25 mouse cellular contexts compared by ENCODE assay signal in genomic region chr5:52564351-52564750, GRCm38 (mm10). TPM values are rescaled to one million over a fixed set of nuclear protein-coding genes. Genes with fewer than 3 reads are reported as not detected.
DNase-seq lines count a peak whose midpoint lies in the region; ATAC-seq lines count a peak whose summit lies in the region.
"Had no signal": no experiment of that assay in that cellular context is flagged by ENCODE, and none has a peak within 500 bp of the region (broad histone marks: within the 10 kb centered on the region; RNA-seq: fewer than 3 reads in every experiment).

No protein-coding gene starts in this region.

- H3K4me3 ChIP-seq in hindbrain, embryonic 13.5 days = no peak overlapping the region
- H3K4me3 ChIP-seq in hindbrain, embryonic 14.5 days (replicated peaks; ENCODE audit: low read length) = no peak overlapping the region
- no peak overlapping the region for H3K4me3 ChIP-seq in midbrain, embryonic 16.5 days (ENCODE audit: low read depth, low read length)
- no peak overlapping the region for H3K4me3 ChIP-seq in midbrain, embryonic 11.5 days (ENCODE audit: low read depth, low read length)
- H3K4me3 ChIP-seq in intestine, embryonic 16.5 days (ENCODE audit: low read length) = 0 out of 2 replicates have a peak overlapping the region, but pooled peaks have one; percentile 68
- H3K4me3 ChIP-seq: erythroblast, embryonic 14.5 days had no signal

- intact Hi-C loops in left cerebral cortex, postnatal 4 days (cut with DNase I) = no loop called here

- DNase-seq in hindbrain, embryonic 14.5 days (ENCODE audit: low spot score) = no peak
- DNase-seq in midbrain, embryonic 11.5 days (ENCODE audit: low spot score, missing footprints) = no peak
- no peak for DNase-seq in left cerebral cortex, postnatal 4 days
- DNase-seq: adrenal gland, postnatal 36 days; B cell, adult 2 months; cerebellum, adult 2 months; gastrocnemius, adult 2 months; heart, postnatal 4 days; kidney, postnatal 25 days; lung, postnatal 10 days; spleen, adult 18-20 months; thymus, postnatal 4 days had no signal

- H3K4me1 ChIP-seq in hindbrain, embryonic 13.5 days (replicated peaks) = peaks cover 23% of the 10 kb centered on the region
- H3K4me1 ChIP-seq in hindbrain, embryonic 14.5 days (replicated peaks; ENCODE audit: control insufficient read depth, insufficient read depth, low read length) = peaks cover 8% of the 10 kb centered on the region; the same call in 1 of the 2 replicates
- peaks cover 12% of the 10 kb centered on the region; the same call in 1 of the 2 replicates for H3K4me1 ChIP-seq in midbrain, embryonic 16.5 days (ENCODE audit: control insufficient read depth, insufficient read depth, low read length)
- peaks cover 3% of the 10 kb centered on the region for H3K4me1 ChIP-seq in midbrain, embryonic 11.5 days (ENCODE audit: control insufficient read depth, insufficient read depth, low read length)
- peaks cover 14% of the 10 kb centered on the region for H3K4me1 ChIP-seq in intestine, embryonic 16.5 days (ENCODE audit: control insufficient read depth, insufficient read depth, low read length)

- H3K27ac ChIP-seq in hindbrain, embryonic 13.5 days = no peak overlapping the region
- no peak overlapping the region for H3K27ac ChIP-seq in hindbrain, embryonic 14.5 days
- no peak overlapping the region for H3K27ac ChIP-seq in midbrain, embryonic 16.5 days (ENCODE audit: low read length)
- no peak overlapping the region for H3K27ac ChIP-seq in midbrain, embryonic 11.5 days (ENCODE audit: low read depth, low read length)
- H3K27ac ChIP-seq in intestine, embryonic 16.5 days (ENCODE audit: low read length) = peak overlapping the region; percentile 35
- H3K27ac ChIP-seq: gastrocnemius, adult 2 months; heart, embryonic 13.5 days; left cerebral cortex, adult 2 months; limb, embryonic 15.5 days had no signal

- no peak overlapping the region for H3K9ac ChIP-seq in hindbrain, embryonic 13.5 days
- H3K9ac ChIP-seq in hindbrain, embryonic 14.5 days = no peak overlapping the region
- no peak overlapping the region for H3K9ac ChIP-seq in midbrain, embryonic 16.5 days (ENCODE audit: low read depth, low read length)
- H3K9ac ChIP-seq in midbrain, embryonic 11.5 days (ENCODE audit: low read length) = no peak overlapping the region
- 0 out of 2 replicates have a peak overlapping the region, but pooled peaks have one; percentile 17 for H3K9ac ChIP-seq in intestine, embryonic 16.5 days (ENCODE audit: low read depth, low read length)
- H3K9ac ChIP-seq: heart, embryonic 13.5 days had no signal

- peaks cover 21% of the 10 kb centered on the region for H3K27me3 ChIP-seq in hindbrain, embryonic 13.5 days
- H3K27me3 ChIP-seq in hindbrain, embryonic 14.5 days (ENCODE audit: control insufficient read depth, insufficient read depth, low read length) = peaks cover 7% of the 10 kb centered on the region; the same call in 1 of the 2 replicates
- H3K27me3 ChIP-seq in midbrain, embryonic 16.5 days (ENCODE audit: control insufficient read depth, insufficient read depth, low read depth, low read length) = no peaks in the 10 kb centered on the region
- peaks cover 2% of the 10 kb centered on the region; the same call in 1 of the 2 replicates for H3K27me3 ChIP-seq in midbrain, embryonic 11.5 days (ENCODE audit: control insufficient read depth, insufficient read depth, low read length)
- H3K27me3 ChIP-seq in intestine, embryonic 16.5 days (replicated peaks; ENCODE audit: control insufficient read depth, insufficient read depth, low read length) = no peaks in the 10 kb centered on the region

- 45% methylated on average over 3 of the region's 3 CpGs for WGBS in hindbrain, embryonic 13.5 days
- whole genome bisulfite sequencing in hindbrain, embryonic 14.5 days = 38% methylated on average over 3 of the region's 3 CpGs
- WGBS in midbrain, embryonic 16.5 days = 32% methylated on average over 3 of the region's 3 CpGs
- WGBS in midbrain, embryonic 11.5 days = 41% methylated on average over 3 of the region's 3 CpGs
- 46% methylated on average over 3 of the region's 3 CpGs for WGBS in intestine, embryonic 16.5 days

- no peak for ATAC-seq in hindbrain, embryonic 13.5 days (ENCODE audit: low FRiP score)
- ATAC-seq in hindbrain, embryonic 14.5 days (ENCODE audit: low FRiP score) = no peak
- ATAC-seq in midbrain, embryonic 16.5 days = no peak
- no peak for ATAC-seq in midbrain, embryonic 11.5 days (ENCODE audit: low FRiP score)
- ATAC-seq in intestine, embryonic 16.5 days = no peak
- ATAC-seq in CD4-positive, CD25-positive, alpha-beta regulatory T cell, adult 4 months = no peak
- ATAC-seq: activated CD4-positive, CD25-positive, alpha-beta regulatory T cell, adult 4 months; forebrain, embryonic 14.5 days; inflammation-experienced regulatory T-cells, adult 6 months had no signal

- H3K36me3 ChIP-seq in hindbrain, embryonic 13.5 days = no peaks in the 10 kb centered on the region
- H3K36me3 ChIP-seq in hindbrain, embryonic 14.5 days (replicated peaks; ENCODE audit: control insufficient read depth, insufficient read depth) = no peaks in the 10 kb centered on the region
- no peaks in the 10 kb centered on the region for H3K36me3 ChIP-seq in midbrain, embryonic 16.5 days (ENCODE audit: control insufficient read depth, insufficient read depth, low read length)
- no peaks in the 10 kb centered on the region for H3K36me3 ChIP-seq in midbrain, embryonic 11.5 days (ENCODE audit: control insufficient read depth, insufficient read depth, low read length)
- no peaks in the 10 kb centered on the region for H3K36me3 ChIP-seq in intestine, embryonic 16.5 days (ENCODE audit: control insufficient read depth, insufficient read depth, low read length)
- H3K36me3 ChIP-seq: heart, embryonic 13.5 days; limb, embryonic 15.5 days had no signal

- 0 out of 2 replicates have a peak, but pooled peaks cover 3% of the 10 kb centered on the region for H3K9me3 ChIP-seq in hindbrain, embryonic 13.5 days
- 0 out of 2 replicates have a peak, but pooled peaks cover 8% of the 10 kb centered on the region for H3K9me3 ChIP-seq in hindbrain, embryonic 14.5 days (ENCODE audit: control insufficient read depth, low read length)
- H3K9me3 ChIP-seq in midbrain, embryonic 16.5 days (replicated peaks; ENCODE audit: control insufficient read depth, low read length, poor library complexity, severe bottlenecking) = no peaks in the 10 kb centered on the region
- H3K9me3 ChIP-seq in midbrain, embryonic 11.5 days (ENCODE audit: control insufficient read depth, low read length) = no peaks in the 10 kb centered on the region; the same call in 1 of the 2 replicates
- peaks cover 10% of the 10 kb centered on the region; the same call in 1 of the 2 replicates for H3K9me3 ChIP-seq in intestine, embryonic 16.5 days (ENCODE audit: control insufficient read depth, low read length)
- H3K9me3 ChIP-seq: limb, embryonic 15.5 days had no signal

- peak overlapping the region; percentile 91; the same call in 1 of the 2 replicates for H3K4me2 ChIP-seq in hindbrain, embryonic 13.5 days
- no peak overlapping the region for H3K4me2 ChIP-seq in hindbrain, embryonic 14.5 days (replicated peaks)
- H3K4me2 ChIP-seq in midbrain, embryonic 16.5 days (ENCODE audit: low read length) = 0 out of 2 replicates have a peak overlapping the region, but pooled peaks have one; percentile 17
- H3K4me2 ChIP-seq in midbrain, embryonic 11.5 days = no peak overlapping the region
- peak overlapping the region; percentile 95 for H3K4me2 ChIP-seq in intestine, embryonic 16.5 days (ENCODE audit: low read depth, low read length)

RNA-seq across cellular contexts. Expression of gene Lgi2, which starts 1.9 kb away (rescaled TPM):
- 2.7 and 3.0 TPM in 2 replicates for polyA plus RNA-seq in hindbrain, embryonic 13.5 days (2015; fragmentation: Nextera tagmentation; extraction: Ambion mirVana)
- 6.5 and 6.9 TPM in 2 replicates for polyA plus RNA-seq in hindbrain, embryonic 14.5 days (2014; fragmentation: Nextera tagmentation; extraction: Ambion mirVana)
- polyA plus RNA-seq in midbrain, embryonic 16.5 days (2015; fragmentation: Nextera tagmentation; extraction: Ambion mirVana) = 4.3 and 5.6 TPM in 2 replicates
- polyA plus RNA-seq in midbrain, embryonic 11.5 days (2014; fragmentation: Nextera tagmentation; extraction: Ambion mirVana) = 0.92 and 1.3 TPM in 2 replicates
- polyA plus RNA-seq in intestine, embryonic 16.5 days (2015; fragmentation: Nextera tagmentation; extraction: Ambion mirVana) = 2.9 and 4.1 TPM in 2 replicates
- total RNA-seq in left cerebral cortex, postnatal 4 days (2021) = 10 to 100 TPM; 32.3 to 33.9 TPM
- polyA plus RNA-seq in CD4-positive, CD25-positive, alpha-beta regulatory T cell, adult 4 months (2017; shearing (Covaris generic)) = not detected
- total RNA-seq: granulocyte monocyte progenitor cell, adult 5-6 weeks; megakaryocyte-erythroid progenitor cell, adult 5-6 weeks had no signal
- polyA plus RNA-seq: activated CD4-positive, CD25-positive, alpha-beta regulatory T cell, adult 4 months; erythroblast, embryonic 14.5 days; inflammation-experienced regulatory T-cells, adult 6 months had no signal

Comparison
In these comparisons a context has a peak if more than half of its experiments do, and no peak if none do; other contexts are left out.
1. H3K4me2 ChIP-seq: peak in hindbrain, embryonic 13.5 days (single experiment), midbrain, embryonic 16.5 days (single experiment) and intestine, embryonic 16.5 days (single experiment); none in hindbrain, embryonic 14.5 days (single experiment) and midbrain, embryonic 11.5 days (single experiment).